Mouse (Mus musculus) bone marrow, adult 2 months (tissue): ENCODE measurements around the gene Gas7.

ENCODE experiments used
- CTCF ChIP-seq: fragments of 200-500 bp; IDR thresholded peaks from 2 replicates; pipeline ENCODE4 v1.5.1; 2011; ENCODE audit warnings: low read length, control low read depth; ENCODE audit not compliant: control insufficient read depth, insufficient read depth
- POLR2A ChIP-seq: fragments of 200-500 bp; IDR thresholded peaks from 2 replicates; pipeline ENCODE4 v1.6.1; 2011; ENCODE audit warnings: low read depth, mild to moderate bottlenecking, control low read depth, low read length, borderline replicate concordance; ENCODE audit not compliant: control insufficient read depth

GRCm38 (mm10) chr11:67535703-67536102 is 80.5 kb downstream of the Gas7 start:
- TF ChIP-seq CTCF, result no peak
- TF ChIP-seq POLR2A, result no peak
